In the genomic region with DNA sequence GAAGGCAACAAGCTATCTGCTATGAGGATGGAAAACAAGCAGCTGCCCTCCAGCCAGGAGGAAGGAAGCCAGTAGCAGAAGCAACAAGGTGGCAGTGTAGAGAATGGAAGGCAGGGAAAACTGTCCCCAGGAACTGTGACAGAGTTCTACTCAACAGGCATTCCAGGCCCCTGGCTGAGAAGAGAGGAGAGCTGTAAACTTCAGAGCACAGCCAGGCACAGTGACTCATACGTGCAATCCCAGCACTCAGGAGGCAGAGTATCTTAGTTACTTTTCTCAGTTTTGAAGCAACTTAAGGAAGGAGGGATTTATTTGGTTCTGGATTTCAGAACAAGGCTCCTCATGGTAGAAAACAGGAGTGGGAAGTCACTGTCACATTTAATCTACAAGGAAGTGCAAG, we compare ENCODE assay signal across 14 mouse cellular contexts. TPM values are rescaled to one million over a fixed set of nuclear protein-coding genes. Genes with fewer than 3 reads are reported as not detected.
A peak's percentile ranks its signal among the peaks of the same experiment; 100 is the strongest.
DNase-seq lines count a peak whose midpoint lies in the region; ATAC-seq and TF ChIP-seq lines count a peak whose summit lies in the region.
"Had no signal": no experiment of that assay in that cellular context is flagged by ENCODE, and none has a peak within 500 bp of the region (broad histone marks: within the 10 kb centered on the region; RNA-seq: fewer than 3 reads in every experiment).

No protein-coding gene starts in this region.

- peaks cover 17% of the 10 kb centered on the region for H3K4me1 ChIP-seq in lung, embryonic 14.5 days (ENCODE audit: insufficient read depth)
- H3K4me1 ChIP-seq in lung, adult 2 months (ENCODE audit: control insufficient read depth, insufficient read depth, low read length), result peaks cover 8% of the 10 kb centered on the region
- H3K4me1 ChIP-seq in heart, embryonic 11.5 days (ENCODE audit: control insufficient read depth, insufficient read depth, low read length), result peaks cover 71% of the 10 kb centered on the region
- peaks cover 64% of the 10 kb centered on the region for H3K4me1 ChIP-seq in limb, embryonic 12.5 days (replicated peaks)

- no peak overlapping the region for H3K4me3 ChIP-seq in lung, embryonic 14.5 days (ENCODE audit: low read depth, low read length)
- no peak overlapping the region for H3K4me3 ChIP-seq in lung, adult 2 months (replicated peaks; ENCODE audit: extremely low read depth, low read depth, low read length)
- H3K4me3 ChIP-seq in heart, embryonic 11.5 days (ENCODE audit: low read depth, low read length), result no peak overlapping the region
- H3K4me3 ChIP-seq in limb, embryonic 12.5 days (replicated peaks), result no peak overlapping the region
- H3K4me3 ChIP-seq: forebrain, embryonic 10.5 days; liver, embryonic 15.5 days had no signal

- no peak for TF ChIP-seq CTCF in lung, embryonic 14.5 days (IDR thresholded peaks at IDR 0.05; ENCODE audit: low read depth)
- no peak for TF ChIP-seq CTCF in lung, adult 2 months (IDR thresholded peaks at IDR 0.05; ENCODE audit: insufficient read depth, low read length)

- peaks cover 20% of the 10 kb centered on the region for H3K9me3 ChIP-seq in lung, embryonic 14.5 days (ENCODE audit: low read depth, low read length)
- H3K9me3 ChIP-seq in heart, embryonic 11.5 days (replicated peaks; ENCODE audit: control insufficient read depth, low read length), result peaks cover 7% of the 10 kb centered on the region
- peaks cover 22% of the 10 kb centered on the region for H3K9me3 ChIP-seq in limb, embryonic 12.5 days

- H3K9ac ChIP-seq in lung, embryonic 14.5 days, result no peak overlapping the region
- peak overlapping the region; percentile 16; the same call in 1 of the 2 replicates for H3K9ac ChIP-seq in heart, embryonic 11.5 days (ENCODE audit: low read depth, low read length)
- no peak overlapping the region for H3K9ac ChIP-seq in limb, embryonic 12.5 days (replicated peaks)
- H3K9ac ChIP-seq: hindbrain, embryonic 14.5 days; liver, embryonic 15.5 days had no signal

- H3K36me3 ChIP-seq in lung, embryonic 14.5 days (ENCODE audit: insufficient read depth), result peaks cover 92% of the 10 kb centered on the region
- peaks cover 47% of the 10 kb centered on the region for H3K36me3 ChIP-seq in heart, embryonic 11.5 days (ENCODE audit: control insufficient read depth, insufficient read depth, low read length)
- H3K36me3 ChIP-seq in limb, embryonic 12.5 days, result peaks cover 86% of the 10 kb centered on the region

- DNase-seq in frontal cortex, postnatal 36 days (ENCODE audit: low spot score in 2 of 2), result peak; percentile 35 to 36
- DNase-seq in frontal cortex, postnatal 10 days (ENCODE audit: low spot score in 2 of 2), result no peak
- DNase-seq in lung, embryonic 14.5 days, result no peak
- no peak for DNase-seq in lung, adult 2 months
- DNase-seq in adrenal gland, postnatal 4 days (ENCODE audit: low spot score in 2 of 2), result no peak
- DNase-seq in layer of hippocampus, postnatal 36 days, result no peak
- DNase-seq: B cell, adult 2 months; cerebellum, postnatal 14 days had no signal

- ATAC-seq in lung, embryonic 14.5 days (ENCODE audit: insufficient read depth), result no peak
- ATAC-seq in heart, embryonic 11.5 days (replicated peaks; ENCODE audit: insufficient number of reproducible peaks, low FRiP score, low TSS enrichment), result no peak
- ATAC-seq in limb, embryonic 12.5 days (ENCODE audit: insufficient number of reproducible peaks, insufficient read depth, low FRiP score, low TSS enrichment, low read depth), result no peak
- ATAC-seq: midbrain, embryonic 16.5 days had no signal

- no peaks in the 10 kb centered on the region for H3K27me3 ChIP-seq in lung, embryonic 14.5 days (ENCODE audit: insufficient read depth, low read length)
- H3K27me3 ChIP-seq in heart, embryonic 11.5 days (ENCODE audit: control insufficient read depth, insufficient read depth, low read length), result no peaks in the 10 kb centered on the region
- no peaks in the 10 kb centered on the region for H3K27me3 ChIP-seq in limb, embryonic 12.5 days

- WGBS in lung, embryonic 14.5 days, result 42% methylated on average over 1 of the region's 1 CpGs
- 28% methylated on average over 1 of the region's 1 CpGs for WGBS in lung, adult 2 months
- WGBS in heart, embryonic 11.5 days (ENCODE audit: insufficient replicate concordance), result 29% methylated on average over 1 of the region's 1 CpGs
- 30% methylated on average over 1 of the region's 1 CpGs for WGBS in limb, embryonic 12.5 days

- no peak for TF ChIP-seq POLR2A in lung, adult 2 months (IDR thresholded peaks at IDR 0.05; ENCODE audit: borderline replicate concordance, extremely low read depth, low read depth, low read length)

- peak overlapping the region; percentile 39; the same call in 1 of the 2 replicates for H3K27ac ChIP-seq in lung, embryonic 14.5 days (ENCODE audit: low read depth)
- H3K27ac ChIP-seq in heart, embryonic 11.5 days (ENCODE audit: low read depth, low read length), result peak overlapping the region; percentile 55
- H3K27ac ChIP-seq in limb, embryonic 12.5 days, result 0 out of 2 replicates have a peak overlapping the region, but pooled peaks have one; percentile 59
- H3K27ac ChIP-seq: forebrain, embryonic 10.5 days; hindbrain, embryonic 14.5 days; liver, embryonic 15.5 days had no signal

- no peak overlapping the region for H3K4me2 ChIP-seq in lung, embryonic 14.5 days
- H3K4me2 ChIP-seq in heart, embryonic 11.5 days, result peak overlapping the region; percentile 6; the same call in 1 of the 2 replicates
- H3K4me2 ChIP-seq in limb, embryonic 12.5 days, result no peak overlapping the region
- H3K4me2 ChIP-seq: hindbrain, embryonic 14.5 days; liver, embryonic 15.5 days had no signal

RNA-seq across cellular contexts. Expression of gene Igf2r, which starts 31.5 kb away (rescaled TPM):
- polyA plus RNA-seq in lung, embryonic 14.5 days (2014; fragmentation: Nextera tagmentation; extraction: Ambion mirVana), result 86.6 and 87.0 TPM in 2 replicates
- polyA plus RNA-seq in lung, adult 2 months (2012; rRNA removed), result 26.8 and 27.5 TPM in 2 replicates
- 199 and 238 TPM in 2 replicates for polyA plus RNA-seq in heart, embryonic 11.5 days (2014; fragmentation: Nextera tagmentation; extraction: Ambion mirVana)
- 43.1 and 48.1 TPM in 2 replicates for polyA plus RNA-seq in limb, embryonic 12.5 days (2016; fragmentation: Nextera tagmentation; extraction: Ambion mirVana)
- 10 to 100 TPM; 76.4 to 82.0 TPM for total RNA-seq in adrenal gland, postnatal 4 days (2021)
- total RNA-seq in layer of hippocampus, postnatal 36 days (2021), result 10 to 100 TPM; 29.0 to 30.9 TPM

Comparison
In these comparisons a context has a peak if more than half of its experiments do, and no peak if none do; other contexts are left out.
1. DNase-seq: peak in frontal cortex, postnatal 36 days (2 of 2); none in frontal cortex, postnatal 10 days (0 of 2), lung, embryonic 14.5 days (single experiment), lung, adult 2 months (single experiment), adrenal gland, postnatal 4 days (0 of 2) and layer of hippocampus, postnatal 36 days (0 of 2).
2. Peak in every context shown above with its lines, with median percentiles within 50 percentile points of each other: H3K27ac ChIP-seq.